Mouse (Mus musculus): ENCODE measurements around the gene Osbpl6. TPM values are rescaled to one million over a fixed set of nuclear protein-coding genes. Genes with fewer than 3 reads are reported as not detected.

The Osbpl6 gene
- total and polyA plus RNA-seq, 3 experiments: 0.22 TPM; not detected in 2

- no peak for DNase-seq (ENCODE audit: low spot score)
Measured at GRCm38 (mm10) chr2:76512133-76512532, 105.8 kb downstream of the Osbpl6 start.

GRCm38 (mm10) chr2:76512888-76513287 is 106.6 kb downstream of the Osbpl6 start:
- Histone ChIP-seq H3K9me3 (replicated peaks) (no peaks in the 10 kb centered on the region), H3K27me3 (ENCODE audit: insufficient read depth, low read length) (peaks cover 2% of the 10 kb centered on the region; the same call in 1 of the 2 replicates), H3K4me1 (ENCODE audit: insufficient read depth, low read depth, low read length) (no peaks in the 10 kb centered on the region), H3K36me3 (replicated peaks) (no peaks in the 10 kb centered on the region), H3K4me3 (ENCODE audit: low read depth, low read length) (no peak overlapping the region)
- ATAC-seq (ENCODE audit: extremely low read depth, insufficient number of reproducible peaks, low FRiP score, poor library complexity, severe bottlenecking) (no peak), DNase-seq (ENCODE audit: low spot score) (no peak)
- TF ChIP-seq POLR2AphosphoS5 (IDR thresholded peaks at IDR 0.05; ENCODE audit: insufficient replicate concordance, low read depth, low read length) (no peak), TAL1 (conservative IDR thresholded peaks at IDR 0.05; ENCODE audit: low read depth, low read length) (no peak), GATA2 (IDR thresholded peaks at IDR 0.05; ENCODE audit: borderline replicate concordance, low read depth, low read length) (no peak), CTCF (IDR thresholded peaks at IDR 0.05; ENCODE audit: low read depth, low read length) (no peak), GATA1 (IDR thresholded peaks at IDR 0.05; ENCODE audit: borderline replicate concordance, low read length) (no peak)

More at GRCm38 (mm10) chr2:76512133-76512532, 105.8 kb downstream of the Osbpl6 start:
- TF ChIP-seq GATA1 (IDR thresholded peaks at IDR 0.05; ENCODE audit: borderline replicate concordance, low read length): no peak
- TF ChIP-seq TAL1 (conservative IDR thresholded peaks at IDR 0.05; ENCODE audit: low read depth, low read length): no peak
- TF ChIP-seq POLR2AphosphoS5 (IDR thresholded peaks at IDR 0.05; ENCODE audit: insufficient replicate concordance, low read depth, low read length): no peak
- TF ChIP-seq CTCF (IDR thresholded peaks at IDR 0.05; ENCODE audit: low read depth, low read length): no peak
- TF ChIP-seq GATA2 (IDR thresholded peaks at IDR 0.05; ENCODE audit: borderline replicate concordance, low read depth, low read length): no peak
- Histone ChIP-seq H3K9me3 (replicated peaks) (no peaks in the 10 kb centered on the region), H3K36me3 (replicated peaks) (no peaks in the 10 kb centered on the region), H3K4me3 (ENCODE audit: low read depth, low read length) (no peak overlapping the region), H3K27me3 (ENCODE audit: insufficient read depth, low read length) (no peaks in the 10 kb centered on the region), H3K4me1 (ENCODE audit: insufficient read depth, low read depth, low read length) (no peaks in the 10 kb centered on the region)
- ATAC-seq (ENCODE audit: extremely low read depth, insufficient number of reproducible peaks, low FRiP score, poor library complexity, severe bottlenecking): no peak

GRCm38 (mm10) chr2:76513296-76513695 is 107.0 kb downstream of the Osbpl6 start:
- Histone ChIP-seq H3K9me3 (replicated peaks) (no peaks in the 10 kb centered on the region), H3K36me3 (replicated peaks) (no peaks in the 10 kb centered on the region), H3K27me3 (ENCODE audit: insufficient read depth, low read length) (peaks cover 2% of the 10 kb centered on the region; the same call in 1 of the 2 replicates), H3K4me3 (ENCODE audit: low read depth, low read length) (no peak overlapping the region), H3K4me1 (ENCODE audit: insufficient read depth, low read depth, low read length) (no peaks in the 10 kb centered on the region)
- DNase-seq (ENCODE audit: low spot score) (no peak), ATAC-seq (ENCODE audit: extremely low read depth, insufficient number of reproducible peaks, low FRiP score, poor library complexity, severe bottlenecking) (no peak)
- no peak for TF ChIP-seq GATA1 (IDR thresholded peaks at IDR 0.05; ENCODE audit: borderline replicate concordance, low read length)
- no peak for TF ChIP-seq GATA2 (IDR thresholded peaks at IDR 0.05; ENCODE audit: borderline replicate concordance, low read depth, low read length)
- no peak for TF ChIP-seq TAL1 (conservative IDR thresholded peaks at IDR 0.05; ENCODE audit: low read depth, low read length)
- no peak for TF ChIP-seq CTCF (IDR thresholded peaks at IDR 0.05; ENCODE audit: low read depth, low read length)
- TF ChIP-seq POLR2AphosphoS5 (IDR thresholded peaks at IDR 0.05; ENCODE audit: insufficient replicate concordance, low read depth, low read length): no peak

GRCm38 (mm10) chr2:76517471-76517870 is 111.2 kb downstream of the Osbpl6 start:
- no peak overlapping the region for H3K4me3 ChIP-seq (ENCODE audit: low read depth, low read length)
- TF ChIP-seq GATA1 (IDR thresholded peaks at IDR 0.05; ENCODE audit: borderline replicate concordance, low read length) (no peak), GATA2 (IDR thresholded peaks at IDR 0.05; ENCODE audit: borderline replicate concordance, low read depth, low read length) (no peak), CTCF (IDR thresholded peaks at IDR 0.05; ENCODE audit: low read depth, low read length) (no peak), POLR2AphosphoS5 (IDR thresholded peaks at IDR 0.05; ENCODE audit: insufficient replicate concordance, low read depth, low read length) (no peak), TAL1 (conservative IDR thresholded peaks at IDR 0.05; ENCODE audit: low read depth, low read length) (no peak)
- no peaks in the 10 kb centered on the region for H3K36me3 ChIP-seq (replicated peaks)
- H3K4me1 ChIP-seq (ENCODE audit: insufficient read depth, low read depth, low read length): no peaks in the 10 kb centered on the region
- DNase-seq (ENCODE audit: low spot score): no peak
- ATAC-seq (ENCODE audit: extremely low read depth, insufficient number of reproducible peaks, low FRiP score, poor library complexity, severe bottlenecking): no peak
- H3K27me3 ChIP-seq (ENCODE audit: insufficient read depth, low read length): peaks cover 2% of the 10 kb centered on the region; the same call in 1 of the 2 replicates
- H3K9me3 ChIP-seq (replicated peaks): no peaks in the 10 kb centered on the region

GRCm38 (mm10) chr2:76518407-76519063 is 112.2 kb downstream of the Osbpl6 start:
- no peak for TF ChIP-seq GATA1 (IDR thresholded peaks at IDR 0.05; ENCODE audit: borderline replicate concordance, low read length)
- no peak for TF ChIP-seq POLR2AphosphoS5 (IDR thresholded peaks at IDR 0.05; ENCODE audit: insufficient replicate concordance, low read depth, low read length)
- no peak for TF ChIP-seq GATA2 (IDR thresholded peaks at IDR 0.05; ENCODE audit: borderline replicate concordance, low read depth, low read length)
- no peak for TF ChIP-seq CTCF (IDR thresholded peaks at IDR 0.05; ENCODE audit: low read depth, low read length)
- no peak for TF ChIP-seq TAL1 (conservative IDR thresholded peaks at IDR 0.05; ENCODE audit: low read depth, low read length)
- no peak overlapping the region for H3K4me3 ChIP-seq (ENCODE audit: low read depth, low read length)
- DNase-seq (ENCODE audit: low spot score) (no peak), ATAC-seq (ENCODE audit: extremely low read depth, insufficient number of reproducible peaks, low FRiP score, poor library complexity, severe bottlenecking) (no peak)
- no peaks in the 10 kb centered on the region for H3K4me1 ChIP-seq (ENCODE audit: insufficient read depth, low read depth, low read length)
- peaks cover 2% of the 10 kb centered on the region; the same call in 1 of the 2 replicates for H3K27me3 ChIP-seq (ENCODE audit: insufficient read depth, low read length)
- no peaks in the 10 kb centered on the region for H3K9me3 ChIP-seq (replicated peaks)
- no peaks in the 10 kb centered on the region for H3K36me3 ChIP-seq (replicated peaks)

GRCm38 (mm10) chr2:76521585-76521984 is 115.3 kb downstream of the Osbpl6 start:
- TF ChIP-seq GATA1 (IDR thresholded peaks at IDR 0.05; ENCODE audit: borderline replicate concordance, low read length) (no peak), POLR2AphosphoS5 (IDR thresholded peaks at IDR 0.05; ENCODE audit: insufficient replicate concordance, low read depth, low read length) (no peak), CTCF (IDR thresholded peaks at IDR 0.05; ENCODE audit: low read depth, low read length) (no peak), GATA2 (IDR thresholded peaks at IDR 0.05; ENCODE audit: borderline replicate concordance, low read depth, low read length) (no peak), TAL1 (conservative IDR thresholded peaks at IDR 0.05; ENCODE audit: low read depth, low read length) (no peak)
- Histone ChIP-seq H3K36me3 (replicated peaks) (no peaks in the 10 kb centered on the region), H3K4me1 (ENCODE audit: insufficient read depth, low read depth, low read length) (no peaks in the 10 kb centered on the region), H3K9me3 (replicated peaks) (no peaks in the 10 kb centered on the region), H3K27me3 (ENCODE audit: insufficient read depth, low read length) (peaks cover 2% of the 10 kb centered on the region; the same call in 1 of the 2 replicates), H3K4me3 (ENCODE audit: low read depth, low read length) (no peak overlapping the region)
- DNase-seq (ENCODE audit: low spot score) (no peak), ATAC-seq (ENCODE audit: extremely low read depth, insufficient number of reproducible peaks, low FRiP score, poor library complexity, severe bottlenecking) (no peak)
